Mouse (Mus musculus): ENCODE measurements around the gene Tmco4.

Tmco4 gene

GRCm38 (mm10) chr4:139100326-139100725 is 127.6 kb downstream of the Tmco4 start:
- DNase-seq: no peak

GRCm38 (mm10) chr4:139101546-139101945 is 128.9 kb downstream of the Tmco4 start:
- DNase-seq: no peak

- no peak for DNase-seq
Observed at GRCm38 (mm10) chr4:139105453-139105852, 132.8 kb downstream of the Tmco4 start.
